Mouse (Mus musculus) layer of hippocampus, adult 8-10 months (tissue): Measurements from ENCODE around the gene Pigk. TPM values are rescaled to one million over a fixed set of nuclear protein-coding genes. Genes with fewer than 3 reads are reported as not detected.

Experiments
- DNase-seq, 2 experiments: peaks; one replicate each; pipeline ENCODE4 v3.0.0; 2022; ENCODE audit warnings: low spot score in 2 of 2
- total RNA-seq, 4 experiments: library from RNA; stranded (reverse); gene quantifications; 2 replicates each; pipeline ENCODE4 v1.2.4; 2022

Pigk gene
- total RNA-seq, 4 experiments from 2014 or later = 52.2 to 69.7 (median 55.8) TPM

DNA sequence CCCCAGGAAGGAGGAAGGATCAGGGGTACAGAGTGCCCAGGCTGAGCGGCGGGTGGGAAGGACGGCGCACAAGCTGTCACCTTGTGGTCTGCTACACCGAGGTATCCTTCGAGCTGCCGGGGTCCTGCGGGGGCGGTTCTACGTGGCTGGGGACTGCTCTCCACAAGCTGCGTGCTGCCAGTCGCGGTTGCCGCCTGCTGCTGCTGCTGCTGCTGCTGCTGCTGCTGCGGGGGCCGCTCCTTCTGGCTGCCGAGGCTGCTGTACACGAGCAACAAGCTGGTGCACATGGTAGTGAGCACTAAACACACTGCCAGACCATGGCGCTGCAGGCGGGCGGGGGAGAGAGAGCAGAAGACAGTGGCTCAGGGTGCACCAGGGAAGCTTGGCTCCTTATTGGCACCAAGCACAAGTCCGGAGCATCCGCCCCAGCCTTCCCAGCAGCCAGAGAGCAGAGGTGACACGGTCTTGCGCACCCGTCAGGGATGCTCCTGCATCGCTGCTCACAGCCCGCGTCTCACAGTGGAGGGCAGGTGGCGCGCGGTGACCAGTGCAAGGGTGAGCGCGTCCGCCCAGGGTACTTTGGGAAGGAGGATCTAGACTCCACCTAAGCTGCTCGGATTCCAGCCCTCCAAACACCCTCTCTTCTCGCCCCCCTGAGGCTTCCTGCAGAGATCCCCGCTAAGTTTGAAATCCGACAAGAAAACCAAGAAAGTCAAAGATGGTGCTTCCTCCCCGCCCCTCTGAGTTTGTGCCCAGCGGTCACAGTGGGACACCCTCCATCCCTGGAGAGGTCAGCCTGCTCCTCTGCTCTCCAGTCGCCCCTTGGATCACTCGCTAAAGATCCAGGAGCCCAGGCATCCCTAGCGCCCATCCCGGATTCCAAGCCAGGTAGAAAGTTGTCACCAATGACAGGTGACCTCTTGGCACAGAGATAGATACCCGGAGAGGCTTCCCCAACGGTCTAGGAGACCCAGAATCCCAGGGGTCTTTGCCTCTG is 267.4 kb downstream of the Pigk start:
- DNase-seq = peak; percentile 66 to 70

DNA sequence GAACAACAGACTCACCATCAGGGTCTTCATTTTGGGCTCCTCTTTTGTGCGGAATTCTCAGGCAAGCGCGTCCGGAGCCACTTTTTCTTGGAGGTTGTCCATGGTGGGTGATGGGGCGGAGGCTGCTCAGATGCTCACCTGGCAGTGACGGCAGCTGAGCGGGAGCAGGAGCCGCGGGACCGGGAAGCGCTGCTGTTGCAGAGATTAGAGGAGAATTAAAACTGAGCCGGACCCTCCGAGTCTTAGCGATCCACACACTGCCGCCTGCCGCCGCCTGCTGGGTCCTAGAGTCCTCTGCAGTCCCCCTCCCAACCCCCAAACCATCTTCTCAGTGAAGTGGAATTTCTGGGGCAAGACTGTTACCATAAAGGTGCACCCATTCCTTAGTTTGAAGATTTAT is 268.1 kb downstream of the Pigk start, which contains the start of gene St6galnac5:
Gene St6galnac5, minus strand, starts transcription at position 259 of the 400 bp plus-strand sequence.
- peak in 1 of 2 experiments; percentile 66 for DNase-seq

DNA sequence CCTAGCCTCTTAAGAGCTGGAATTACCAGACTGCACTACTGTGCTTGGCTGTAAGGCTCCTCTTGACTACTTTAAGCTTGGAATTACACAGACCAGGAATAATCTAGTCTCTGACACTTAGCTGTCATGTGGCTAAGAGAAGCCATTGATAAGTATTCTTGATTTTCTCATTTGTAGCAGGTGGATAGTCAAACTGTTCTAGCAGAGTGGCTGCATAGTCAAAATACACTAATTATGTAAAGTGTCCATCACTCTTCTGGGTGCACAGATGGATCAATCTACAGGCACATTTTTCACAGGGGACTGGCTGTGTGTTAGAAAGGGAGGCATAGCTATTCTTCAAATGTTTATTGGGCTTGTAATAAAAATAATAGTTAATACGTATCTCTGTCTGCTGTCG is 276.9 kb downstream of the Pigk start:
- no peak for DNase-seq

DNA sequence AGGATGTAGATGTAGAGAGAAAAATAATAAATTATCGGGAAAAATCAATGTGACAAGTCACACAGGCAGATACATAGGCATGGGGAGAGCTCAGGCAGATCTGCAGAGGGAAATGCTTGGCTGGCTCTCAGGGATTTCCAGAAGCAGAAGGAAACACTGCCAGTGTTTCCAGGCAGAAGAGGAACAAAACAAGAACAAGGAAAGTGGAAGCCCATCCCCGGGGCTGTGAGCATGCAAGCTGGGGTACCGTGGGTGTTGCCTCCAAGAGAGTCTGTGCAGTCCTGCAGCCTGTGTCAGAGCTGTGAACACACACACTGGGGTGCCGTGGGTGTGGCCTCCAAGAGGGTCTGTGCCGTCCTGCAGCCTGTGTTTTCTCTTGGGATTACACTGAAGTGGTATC is 279.7 kb downstream of the Pigk start:
- peak; percentile 48 to 57 for DNase-seq

DNA sequence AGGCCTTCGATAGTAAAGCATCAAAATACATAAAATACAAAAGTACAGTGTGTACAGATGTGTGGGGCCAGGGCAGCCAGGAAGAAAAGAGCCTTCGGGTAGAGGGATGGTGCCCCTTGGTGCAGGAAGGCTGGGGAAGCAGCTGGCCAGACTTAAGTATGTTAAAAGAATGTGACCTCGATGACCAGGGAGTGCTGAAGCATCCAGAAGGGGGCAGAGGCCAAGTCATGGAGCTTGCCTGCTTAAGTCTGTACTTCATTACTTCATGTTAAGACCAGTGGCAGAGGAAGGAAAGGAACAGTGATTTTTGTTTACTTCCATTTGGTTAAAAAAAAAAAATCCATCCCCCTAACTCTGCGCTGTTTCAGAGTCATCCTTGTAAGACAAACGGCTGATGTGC is 284.2 kb downstream of the Pigk start:
- no peak for DNase-seq

DNA sequence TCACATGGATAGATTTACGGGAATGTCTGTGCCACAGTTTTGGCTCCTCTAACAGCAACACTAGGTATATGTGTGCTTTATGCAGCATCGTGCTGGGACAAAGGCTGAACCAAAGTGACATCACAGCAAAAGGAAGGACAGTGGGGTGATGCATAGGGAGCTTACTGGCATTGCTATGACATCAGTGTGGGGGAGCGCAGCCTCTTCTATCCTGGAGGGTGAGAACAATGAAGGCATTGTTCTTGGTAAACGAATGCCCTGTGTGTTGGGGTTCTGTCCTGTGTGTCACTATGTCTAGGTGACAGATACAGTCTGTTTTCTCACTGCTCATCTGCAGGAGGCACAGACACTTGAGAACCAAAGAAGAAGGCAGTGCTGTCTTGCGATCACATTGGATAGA is 285.0 kb downstream of the Pigk start:
- DNase-seq = no peak

DNA sequence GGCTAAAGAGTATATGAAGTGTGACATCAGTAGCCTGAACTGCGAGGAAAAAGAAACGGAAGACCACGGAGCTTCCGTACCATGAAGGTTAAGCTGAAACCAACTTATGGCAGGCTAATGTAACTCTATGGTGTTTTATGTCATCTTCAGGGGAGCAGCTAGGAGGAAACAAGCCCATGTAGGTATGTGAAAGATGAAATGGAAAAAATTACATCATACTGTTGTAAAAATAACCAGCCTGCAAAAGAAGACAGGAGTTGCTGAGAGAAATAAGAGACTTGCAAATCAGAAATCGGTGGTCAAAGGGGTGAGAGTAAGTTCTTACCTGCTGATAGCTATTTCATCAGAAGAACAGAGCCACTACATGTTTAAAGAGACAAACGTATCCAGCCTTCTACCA is 293.0 kb downstream of the Pigk start:
- no peak for DNase-seq

DNA sequence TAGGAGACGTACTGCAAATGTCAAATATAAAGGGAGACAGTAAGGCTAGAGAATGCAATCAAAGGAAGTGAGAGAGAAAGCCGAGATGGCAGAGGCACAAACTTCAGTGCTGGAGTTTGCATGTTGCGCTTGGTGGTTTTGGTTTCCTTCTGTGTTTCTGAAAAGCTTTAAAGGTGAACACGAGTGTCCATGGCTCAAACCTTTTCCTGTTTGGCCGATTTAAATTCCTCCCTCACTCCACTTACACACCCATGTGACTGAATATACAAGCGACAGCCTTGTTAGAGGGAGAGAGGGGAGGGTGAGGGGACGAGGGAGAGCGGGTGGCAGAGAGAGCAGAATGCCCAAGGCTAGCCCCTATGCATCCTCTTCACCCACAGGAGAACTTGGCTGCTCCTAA is 302.5 kb downstream of the Pigk start:
- no peak for DNase-seq

DNA sequence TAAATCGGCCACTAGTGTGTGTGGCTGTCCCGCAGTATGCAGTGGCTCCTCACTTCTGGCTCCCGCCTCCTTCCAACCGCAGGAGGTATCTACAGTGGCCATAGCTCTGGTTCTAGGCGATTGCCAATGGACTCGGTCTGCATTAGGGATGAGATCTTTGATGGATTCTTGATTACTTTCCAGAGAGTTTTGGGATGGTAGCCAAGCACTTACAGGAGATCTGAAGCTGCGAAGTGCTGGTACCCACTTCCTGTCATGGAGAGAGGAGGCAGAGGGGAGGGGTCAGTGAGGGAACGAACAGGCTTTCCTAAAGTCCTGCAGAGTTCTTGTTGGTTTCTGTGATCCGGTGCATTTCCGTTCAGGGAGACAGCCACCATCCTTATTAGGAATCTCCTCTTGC is 304.2 kb downstream of the Pigk start:
- DNase-seq = no peak

DNA sequence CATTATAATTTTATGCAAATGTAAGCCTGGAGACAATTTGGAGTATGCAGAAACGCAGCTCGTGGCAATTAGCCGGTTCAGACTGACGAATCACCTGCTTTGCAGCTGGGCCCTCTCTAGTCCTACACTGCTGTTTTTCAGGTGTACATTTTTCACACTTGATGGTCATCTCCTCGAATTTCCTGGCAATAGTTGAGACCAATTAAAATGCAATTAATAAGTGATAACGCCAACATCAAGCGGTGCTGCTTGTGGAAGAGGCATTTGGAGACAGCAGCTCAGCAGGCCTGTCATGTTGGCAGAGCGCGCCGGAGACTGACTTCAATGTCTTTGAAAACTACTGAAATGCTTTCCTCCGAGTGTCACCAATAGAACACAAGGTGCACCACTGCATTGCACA is 310.1 kb downstream of the Pigk start:
- DNase-seq = no peak

Other genes with a start within 250 kb of the Pigk start
- 100 to 1,000 TPM; 200 to 233 (median 216) TPM for gene Ak5, start 45.7 kb upstream of the Pigk start, total RNA-seq